ENCODE assay signal across 8 mouse cellular contexts in the genomic region with DNA sequence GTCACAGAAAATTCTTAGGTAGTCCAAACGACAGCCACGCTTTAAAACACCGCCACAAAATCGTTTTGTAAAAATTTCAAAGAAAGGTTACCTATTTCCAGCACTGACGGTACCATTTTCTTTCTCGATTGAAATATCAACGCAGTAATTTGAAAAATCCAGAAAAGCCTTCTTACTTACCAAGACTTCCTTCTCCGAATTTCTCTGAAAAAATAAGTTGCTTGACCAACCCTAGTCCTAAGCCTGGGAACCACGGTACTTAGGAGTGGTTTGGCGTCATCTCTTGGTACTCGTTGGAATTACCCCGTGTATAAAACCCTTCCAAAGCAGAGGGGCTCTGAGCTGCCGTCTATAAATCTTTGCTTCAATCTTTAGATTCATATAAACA. TPM values are rescaled to one million over a fixed set of nuclear protein-coding genes. Genes with fewer than 3 reads are reported as not detected.
A peak's percentile ranks its signal among the peaks of the same experiment; 100 is the strongest.
DNase-seq lines count a peak whose midpoint lies in the region; ATAC-seq and TF ChIP-seq lines count a peak whose summit lies in the region.

Gene Tlr6 (minus strand): TSS at position 255 of the 388 bp plus-strand sequence.

- WGBS in liver, embryonic 15.5 days (ENCODE audit: insufficient replicate concordance), result 52% methylated on average over 13 of the region's 13 CpGs
- 19% methylated on average over 13 of the region's 13 CpGs for WGBS in spleen, adult 2 months

- peak; percentile 9; the same call in 1 of the 2 replicates for TF ChIP-seq CTCF in spleen, adult 2 months (IDR thresholded peaks at IDR 0.05; ENCODE audit: extremely low read depth, insufficient read depth, insufficient read length, insufficient replicate concordance)

- H3K9ac ChIP-seq in liver, embryonic 15.5 days, result no peak within 1 kb of the TSS

- no peaks in the 10 kb centered on the region for H3K9me3 ChIP-seq in liver, embryonic 15.5 days (replicated peaks)

- DNase-seq in cerebellum, adult 11 months, result peak; percentile 6
- DNase-seq in cerebellum, adult 11-12 months, result no peak
- peak; percentile 78 for DNase-seq in 3T3-L1 (ENCODE audit: low read depth, low spot score)
- DNase-seq in adrenal gland, postnatal 36 days, result peak; percentile 52 to 54
- peak; percentile 64 to 79 for DNase-seq in heart, postnatal 36 days
- peak; percentile 40 to 68 for DNase-seq in spleen, adult 2 months (ENCODE audit: low read depth in 1 of 2, low spot score in 2 of 2)
- no peak for DNase-seq in Muller cell, postnatal 12 days (ENCODE audit: inconsistent ontology term)

- no peaks in the 10 kb centered on the region for H3K36me3 ChIP-seq in liver, embryonic 15.5 days (replicated peaks)
- no peaks in the 10 kb centered on the region for H3K36me3 ChIP-seq in spleen, adult 2 months (ENCODE audit: control insufficient read depth, insufficient read depth, low read length)

- H3K4me1 ChIP-seq in liver, embryonic 15.5 days (replicated peaks), result peaks cover 6% of the 10 kb centered on the region; the same call in 1 of the 2 replicates
- H3K4me1 ChIP-seq in spleen, adult 2 months (ENCODE audit: control insufficient read depth, insufficient read depth, insufficient read length), result peaks cover 12% of the 10 kb centered on the region; the same call in 1 of the 2 replicates

- TF ChIP-seq POLR2A in spleen, adult 2 months (IDR thresholded peaks at IDR 0.05; ENCODE audit: low read depth, low read length), result no peak

- H3K4me2 ChIP-seq in liver, embryonic 15.5 days, result peak within 1 kb of the TSS; percentile 32

- H3K27ac ChIP-seq in liver, embryonic 15.5 days (replicated peaks), result peak within 1 kb of the TSS; percentile 69; the same call in 1 of the 2 replicates
- H3K27ac ChIP-seq in spleen, adult 2 months (ENCODE audit: insufficient read depth, low read length), result peak within 1 kb of the TSS; percentile 96

- no peaks in the 10 kb centered on the region for H3K27me3 ChIP-seq in liver, embryonic 15.5 days
- H3K27me3 ChIP-seq in spleen, adult 2 months (ENCODE audit: control insufficient read depth, insufficient read depth, low read length), result no peaks in the 10 kb centered on the region

- 0 out of 2 replicates have a peak within 1 kb of the TSS, but pooled peaks have one; percentile 8 for H3K4me3 ChIP-seq in liver, embryonic 15.5 days (replicated peaks)
- peak within 1 kb of the TSS; percentile 66 for H3K4me3 ChIP-seq in spleen, adult 2 months (ENCODE audit: extremely low read depth, insufficient read depth, insufficient read length)

- intact Hi-C loops in heart, postnatal 36 days (cut with DNase I), result loop anchor here (5.0 to 10.0 kb wide), 2 partner anchors 75 to 673 kb away; no protein-coding TSS in a partner anchor

- ATAC-seq in liver, embryonic 15.5 days (ENCODE audit: insufficient read depth), result no peak

RNA-seq across cellular contexts. Expression of gene Tlr6, which starts in this region (rescaled TPM):
- total RNA-seq in adrenal gland, postnatal 36 days (2021), result 1 to 10 TPM; 1.4 to 1.8 TPM
- total RNA-seq in heart, postnatal 36 days (2021), result under 1 TPM; 0.94 to 0.98 TPM
- 0.47 and 0.60 TPM in 2 replicates for polyA plus RNA-seq in liver, embryonic 15.5 days (2015; fragmentation: Nextera tagmentation; extraction: Ambion mirVana)
- polyA plus RNA-seq in spleen, adult 2 months (2012; rRNA removed), result 2.4 and 3.4 TPM in 2 replicates

Comparison
In these comparisons a context has a peak if more than half of its experiments do, and no peak if none do; other contexts are left out.
1. DNase-seq: peak in cerebellum, adult 11 months (single experiment), 3T3-L1 (single experiment), adrenal gland, postnatal 36 days (2 of 2) and spleen, adult 2 months (2 of 2); none in cerebellum, adult 11-12 months (single experiment) and Muller cell, postnatal 12 days (single experiment).
2. Peak in DNase-seq in heart, postnatal 36 days; RNA of the gene not detected or under 1 TPM.